Mouse (Mus musculus): ENCODE results near the gene Srsf9.
"Not testable (repeated sequence)": the region's sequence is repeated elsewhere in the genome, so short reads cannot be mapped to it uniquely, and the experiment has no call there.

The Srsf9 gene

DNA sequence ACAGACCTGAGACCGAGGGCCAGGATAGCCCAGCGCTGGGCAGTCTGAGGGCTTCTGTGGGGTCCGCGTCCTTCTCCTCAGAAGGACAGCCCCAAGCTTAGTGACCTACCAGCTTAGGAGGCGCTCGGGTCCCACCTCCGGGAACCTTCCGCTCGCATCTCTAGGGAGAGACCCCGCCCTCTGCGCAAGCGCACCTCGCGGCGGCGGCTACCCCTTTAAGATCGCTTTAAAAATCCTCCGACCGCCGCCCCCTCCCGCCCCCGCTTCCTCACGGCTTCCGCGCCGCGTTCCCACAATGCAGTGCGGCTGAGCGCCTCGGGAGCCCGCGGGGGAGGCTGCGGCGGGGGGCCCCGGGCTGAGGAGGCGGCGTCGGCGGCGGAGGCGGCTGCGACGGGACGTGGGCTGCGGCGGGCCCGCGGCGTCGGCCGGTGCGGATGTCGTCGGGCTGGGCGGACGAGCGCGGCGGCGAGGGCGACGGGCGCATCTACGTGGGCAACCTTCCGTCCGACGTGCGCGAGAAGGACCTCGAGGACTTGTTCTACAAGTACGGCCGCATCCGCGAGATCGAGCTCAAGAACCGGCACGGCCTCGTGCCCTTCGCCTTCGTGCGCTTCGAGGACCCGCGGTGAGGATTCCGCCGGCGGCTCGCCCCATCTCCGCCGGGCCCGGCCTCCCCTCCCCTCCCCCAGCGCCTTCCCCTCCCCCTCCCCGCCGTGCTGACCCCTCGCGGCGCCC lies at the start of gene Srsf9:
Gene Srsf9, plus strand, starts transcription at position 303 of the 735 bp plus-strand sequence.
- DNase-seq (ENCODE audit: low spot score): peak; percentile 96

DNA sequence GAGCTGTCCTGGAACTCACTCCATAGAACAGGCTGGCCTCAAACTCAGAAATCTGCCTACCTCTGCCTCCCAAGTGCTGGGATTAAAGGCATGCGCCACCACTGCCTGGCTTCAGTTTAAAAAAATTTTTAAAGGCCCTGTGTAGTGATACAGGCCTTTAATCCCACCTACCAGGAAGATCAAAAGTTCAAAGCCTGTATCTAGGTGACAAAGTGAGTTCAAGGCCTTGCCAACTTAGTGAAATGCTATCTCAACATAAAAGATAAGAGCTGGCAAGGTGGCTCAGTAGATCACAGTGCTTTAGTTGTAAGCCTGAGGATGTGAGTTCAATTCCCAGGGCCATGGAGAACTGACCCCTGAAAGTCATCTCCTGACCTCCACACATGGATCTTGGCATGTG lies 48.9 kb upstream of the Srsf9 start:
- DNase-seq (ENCODE audit: low spot score): no peak

DNA sequence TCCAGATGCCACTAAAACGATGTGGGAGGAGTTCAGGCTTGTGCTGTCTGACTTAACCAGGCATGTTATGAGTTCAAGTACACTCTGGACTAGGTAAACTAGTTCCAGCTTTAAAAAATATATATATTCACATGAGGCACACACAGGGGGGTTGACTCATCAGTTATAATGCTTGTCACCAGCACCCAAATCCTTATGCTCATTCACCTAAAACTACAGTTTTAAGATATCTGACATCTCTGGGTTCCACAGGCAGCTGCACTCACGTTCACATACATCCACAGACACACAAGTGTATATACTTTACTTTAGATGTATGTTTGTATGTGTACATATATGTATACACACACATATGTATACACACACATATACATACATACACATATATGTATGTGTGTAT lies 48.2 kb upstream of the Srsf9 start:
- DNase-seq (ENCODE audit: low spot score): no peak

DNA sequence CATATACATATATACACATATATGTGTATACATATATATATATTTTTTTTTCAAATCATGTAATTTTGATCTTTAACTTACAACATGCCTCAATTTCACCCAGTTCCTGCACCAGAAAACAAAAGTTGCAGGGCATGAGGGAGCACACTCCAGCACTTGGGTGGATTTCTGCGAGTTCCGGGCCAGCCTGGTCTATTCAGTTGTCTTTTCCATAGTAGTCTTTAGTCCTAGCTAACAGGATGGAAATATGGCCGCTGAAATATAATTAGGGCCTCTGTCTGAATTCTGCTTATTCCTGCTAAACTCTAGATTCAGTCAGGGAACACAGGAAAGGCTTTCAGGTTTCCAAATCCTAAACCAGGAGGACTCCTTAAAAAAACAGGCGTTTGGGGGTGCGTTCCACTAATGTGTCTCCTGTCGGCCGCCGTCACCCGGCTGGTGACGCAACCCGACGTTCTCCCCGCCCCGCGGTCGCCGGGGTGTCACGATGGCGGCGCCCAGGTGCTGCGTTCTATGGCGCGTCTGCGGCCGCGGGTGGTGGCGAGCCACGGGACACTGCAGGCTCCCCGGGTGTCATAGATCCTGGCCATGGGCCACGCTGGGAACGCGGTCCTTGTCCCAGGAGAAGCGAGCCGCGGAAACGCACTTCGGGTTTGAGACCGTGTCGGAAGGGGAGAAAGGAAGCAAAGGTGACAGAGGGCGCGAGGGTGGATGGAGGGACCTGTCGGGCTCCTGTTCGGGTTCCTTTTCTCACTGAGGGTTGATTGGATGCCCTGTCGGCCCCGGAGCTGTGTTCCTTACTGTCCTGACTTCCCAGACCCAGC lies 47.5 kb upstream of the Srsf9 start, which contains the start of gene Coq5:
Gene Coq5, plus strand, starts transcription at position 441 of the 824 bp plus-strand sequence.
- DNase-seq (ENCODE audit: low spot score): peak; percentile 86

DNA sequence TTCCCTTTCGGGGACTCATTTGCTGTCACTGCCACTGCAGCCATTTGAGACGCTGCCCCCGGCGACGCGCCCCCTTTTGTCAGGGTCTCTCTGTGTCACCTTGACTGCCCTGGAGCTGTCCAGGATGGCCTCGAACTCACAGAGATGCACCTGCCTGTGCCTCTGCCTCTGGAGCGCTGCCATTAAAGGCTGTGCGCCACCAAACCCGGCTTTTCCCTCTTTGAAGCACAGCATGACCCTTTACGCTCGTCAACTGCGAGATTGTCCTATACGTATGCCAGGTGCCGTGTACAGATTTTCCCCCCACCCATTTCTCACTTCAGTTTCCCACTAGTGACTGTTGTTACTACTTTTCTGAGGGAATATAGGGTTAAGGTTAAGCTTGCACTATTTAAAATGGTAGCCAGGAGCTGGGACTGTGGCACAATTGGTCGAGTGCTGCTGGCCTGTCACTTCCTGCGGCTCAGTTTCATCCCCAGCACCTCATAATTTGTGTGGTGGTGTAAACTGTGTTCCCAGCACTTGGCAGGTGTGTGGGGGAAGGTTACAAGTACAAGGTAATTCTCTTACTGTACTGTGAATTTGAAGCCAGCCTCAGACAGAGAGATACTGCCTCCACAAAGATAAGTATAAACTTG lies 46.8 kb upstream of the Srsf9 start:
- DNase-seq (ENCODE audit: low spot score): peak; percentile 41

DNA sequence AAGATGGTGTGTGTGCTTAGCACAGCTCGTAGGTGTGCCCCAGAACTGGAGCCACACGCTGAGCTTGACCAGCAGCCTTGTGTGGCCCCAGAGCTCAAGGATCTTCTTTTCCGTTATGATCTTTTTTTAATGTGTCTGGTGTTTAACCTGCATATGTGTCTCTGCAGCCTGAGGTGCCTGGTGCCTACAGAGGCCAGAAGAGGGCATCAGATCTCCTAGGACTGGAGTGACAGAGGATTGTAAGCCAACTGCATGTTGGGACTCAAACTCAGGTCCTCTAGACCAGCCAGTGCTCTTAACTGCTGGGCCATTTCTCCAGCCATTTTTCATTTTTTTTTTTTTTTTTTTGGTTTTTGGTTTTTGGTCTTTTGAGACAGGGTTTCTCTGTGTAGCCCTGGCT lies 42.2 kb upstream of the Srsf9 start:
- DNase-seq (ENCODE audit: low spot score): no peak

DNA sequence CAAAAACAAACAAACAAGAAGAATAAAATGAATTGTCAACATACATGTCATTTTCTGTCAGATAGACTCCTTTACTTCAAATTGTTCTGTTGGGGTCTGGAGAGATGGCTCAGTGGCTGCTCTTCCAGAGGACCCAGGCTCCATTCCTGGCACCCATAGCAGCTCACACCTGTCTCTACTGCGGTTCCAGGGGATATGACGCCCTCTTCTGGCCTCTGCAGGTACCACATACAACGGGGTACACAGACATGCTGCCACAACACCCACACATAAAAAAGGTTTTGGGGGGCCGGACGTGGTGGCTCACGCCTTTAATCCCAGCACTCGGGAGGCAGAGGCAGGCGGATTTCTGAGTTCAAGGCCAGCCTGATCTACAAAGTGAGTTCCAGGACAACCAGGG lies 32.8 kb upstream of the Srsf9 start:
- DNase-seq (ENCODE audit: low spot score): no peak

DNA sequence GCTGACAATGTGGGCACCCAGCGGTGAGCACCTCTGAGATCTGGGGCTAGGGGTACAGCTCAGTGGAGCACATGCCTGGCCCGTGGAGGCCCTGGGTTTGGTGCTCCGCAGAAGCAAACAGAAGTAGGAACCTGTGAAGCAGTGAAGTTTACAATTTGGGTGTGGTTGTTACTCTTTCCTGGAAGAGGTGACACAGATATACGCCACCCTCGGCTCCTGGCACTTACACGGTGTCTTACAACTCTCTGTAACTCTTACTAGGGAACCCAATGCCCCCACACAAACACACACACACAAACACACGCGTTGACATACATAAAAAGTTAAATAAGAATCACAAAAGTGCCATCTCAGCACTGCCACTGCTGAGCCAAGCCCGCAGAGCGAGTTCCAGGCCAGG lies 30.6 kb upstream of the Srsf9 start:
- no peak for DNase-seq (ENCODE audit: low spot score)

DNA sequence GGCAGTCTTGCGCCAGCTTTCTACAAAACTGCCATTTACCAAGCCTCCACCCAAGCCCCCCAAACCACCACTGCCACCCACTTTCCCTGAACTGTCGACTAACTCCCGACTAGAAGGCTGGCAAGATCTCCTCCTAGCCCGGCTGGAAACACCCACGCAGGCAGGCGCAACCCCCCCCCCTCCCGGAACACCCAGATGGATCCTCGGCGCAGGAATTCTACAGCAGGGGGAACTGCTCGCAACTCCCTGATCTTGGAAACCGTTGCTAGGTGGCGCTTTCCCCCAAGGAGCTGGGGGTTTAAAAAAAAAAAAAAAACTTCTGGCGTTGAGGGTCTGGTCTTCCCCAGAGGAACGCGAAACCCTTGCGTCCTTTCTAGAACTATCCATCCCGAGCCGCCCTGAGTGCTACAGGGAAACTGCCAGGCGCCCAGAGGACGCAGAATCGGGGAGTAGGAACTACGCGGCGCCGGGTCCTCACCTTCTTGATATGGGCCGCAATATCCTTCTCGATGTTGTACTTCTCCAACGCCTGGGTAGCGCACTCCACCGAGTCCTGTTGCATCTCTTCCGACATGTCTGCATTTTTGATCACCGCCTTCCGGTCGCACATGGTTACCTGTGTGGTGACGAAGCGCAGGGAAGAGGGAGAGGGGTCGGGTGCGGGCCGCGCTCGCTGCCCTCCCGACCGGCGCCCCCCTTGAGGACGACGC lies 26.8 kb upstream of the Srsf9 start:
- DNase-seq (ENCODE audit: low spot score): peak; percentile 74

DNA sequence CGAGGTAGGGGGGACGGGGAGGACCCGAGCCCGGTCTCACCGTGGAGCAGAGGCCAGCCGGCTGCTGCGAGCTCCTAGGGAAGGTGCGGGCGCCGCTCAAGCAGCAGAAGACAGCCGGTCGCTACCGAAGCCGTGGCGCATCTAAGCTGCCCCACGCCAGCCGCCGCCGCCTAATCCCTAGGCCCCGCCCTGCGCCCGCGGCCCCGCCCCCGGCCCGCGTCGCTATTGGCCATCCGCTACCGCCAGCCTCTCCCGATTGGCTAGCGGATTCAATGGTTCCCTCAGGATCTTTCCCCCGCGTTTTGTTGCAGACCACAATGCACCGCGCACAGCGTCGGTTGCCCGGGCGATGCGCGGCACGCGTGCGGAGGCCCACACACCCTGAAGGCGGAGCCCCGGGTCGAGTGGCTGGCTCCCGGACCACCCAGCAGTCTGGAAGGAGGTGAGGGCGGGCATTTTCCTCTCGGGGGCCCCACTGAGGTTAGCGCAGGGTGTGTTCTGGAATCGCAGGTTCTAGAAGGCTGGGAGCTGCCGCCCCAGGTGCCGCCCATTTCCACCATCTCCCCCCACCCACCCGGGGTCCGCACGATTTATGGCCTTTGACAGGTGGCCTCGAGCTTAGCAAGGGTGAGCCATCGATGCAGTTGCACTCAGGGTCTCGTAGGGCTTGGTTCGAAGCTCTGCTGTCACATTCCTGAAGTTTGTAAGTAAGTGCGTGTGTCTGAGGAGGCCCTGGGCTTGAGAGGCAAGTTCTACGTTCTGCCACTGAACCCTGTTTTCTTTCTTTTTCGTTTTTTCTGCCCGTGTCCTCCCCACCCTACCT lies 26.0 kb upstream of the Srsf9 start, which contains the start of gene Dynll1:
Gene Dynll1, minus strand, starts transcription at position 208 of the 823 bp plus-strand sequence.
- DNase-seq (ENCODE audit: low spot score): peak; percentile 100

DNA sequence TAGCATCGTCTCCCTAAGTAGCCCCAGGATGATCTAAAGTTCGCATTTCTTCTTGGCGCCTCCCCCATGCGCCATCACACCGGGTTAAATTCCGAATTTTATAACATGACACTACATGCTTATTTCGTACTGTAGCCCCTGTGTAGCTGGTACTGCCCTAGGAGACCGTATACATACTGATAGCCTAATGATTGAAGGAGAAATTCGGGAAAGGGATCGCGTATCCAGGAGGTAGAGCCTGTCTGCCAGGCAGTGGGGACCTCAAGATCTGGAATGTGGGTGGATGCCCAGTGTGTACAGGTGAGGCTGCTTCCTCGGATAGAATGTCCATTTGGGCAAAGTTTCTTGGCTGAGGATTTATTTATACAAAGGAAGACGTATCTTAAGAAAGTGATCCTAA lies 25.4 kb upstream of the Srsf9 start:
- DNase-seq (ENCODE audit: low spot score): no peak

DNA sequence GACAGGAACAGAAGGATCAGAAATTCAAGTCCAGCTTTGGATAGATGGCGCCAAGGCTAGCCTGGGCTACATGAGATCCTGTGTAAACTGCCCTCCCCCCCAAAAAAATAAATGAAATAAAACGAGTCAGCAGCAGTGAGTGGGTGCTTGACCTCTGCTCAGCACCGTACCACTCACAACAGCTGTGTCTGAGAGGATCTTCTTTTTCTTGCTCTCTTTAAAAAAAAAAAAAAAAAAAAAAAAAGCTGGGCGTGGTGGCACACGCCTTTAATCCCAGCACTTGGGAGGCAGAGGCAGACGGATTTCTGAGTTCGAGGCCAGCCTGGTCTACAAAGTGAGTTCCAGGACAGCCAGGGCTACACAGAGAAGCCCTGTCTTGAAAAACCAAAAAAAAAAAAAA lies 24.8 kb upstream of the Srsf9 start:
- not testable (repeated sequence) for DNase-seq (ENCODE audit: low spot score)

DNA sequence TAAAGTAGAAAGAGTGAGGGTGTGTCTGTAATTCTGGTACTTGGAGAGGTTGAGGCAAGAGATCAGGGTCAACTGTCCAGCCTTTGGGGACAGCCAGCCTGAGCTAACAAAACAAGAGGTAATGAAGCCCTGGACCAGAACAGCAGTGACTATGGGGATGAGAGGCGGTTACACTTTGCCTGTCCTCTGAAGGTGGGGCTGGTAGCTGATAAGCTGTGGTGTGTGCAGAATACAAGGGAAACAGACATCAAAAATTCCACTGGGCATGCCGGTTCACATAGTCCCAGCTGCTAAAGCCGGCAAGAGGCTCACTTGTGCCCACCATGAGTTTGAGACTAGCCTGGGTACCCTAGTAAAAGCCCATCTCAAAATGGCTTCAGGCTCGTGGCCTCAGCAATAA lies 14.6 kb upstream of the Srsf9 start:
- DNase-seq (ENCODE audit: low spot score): no peak

DNA sequence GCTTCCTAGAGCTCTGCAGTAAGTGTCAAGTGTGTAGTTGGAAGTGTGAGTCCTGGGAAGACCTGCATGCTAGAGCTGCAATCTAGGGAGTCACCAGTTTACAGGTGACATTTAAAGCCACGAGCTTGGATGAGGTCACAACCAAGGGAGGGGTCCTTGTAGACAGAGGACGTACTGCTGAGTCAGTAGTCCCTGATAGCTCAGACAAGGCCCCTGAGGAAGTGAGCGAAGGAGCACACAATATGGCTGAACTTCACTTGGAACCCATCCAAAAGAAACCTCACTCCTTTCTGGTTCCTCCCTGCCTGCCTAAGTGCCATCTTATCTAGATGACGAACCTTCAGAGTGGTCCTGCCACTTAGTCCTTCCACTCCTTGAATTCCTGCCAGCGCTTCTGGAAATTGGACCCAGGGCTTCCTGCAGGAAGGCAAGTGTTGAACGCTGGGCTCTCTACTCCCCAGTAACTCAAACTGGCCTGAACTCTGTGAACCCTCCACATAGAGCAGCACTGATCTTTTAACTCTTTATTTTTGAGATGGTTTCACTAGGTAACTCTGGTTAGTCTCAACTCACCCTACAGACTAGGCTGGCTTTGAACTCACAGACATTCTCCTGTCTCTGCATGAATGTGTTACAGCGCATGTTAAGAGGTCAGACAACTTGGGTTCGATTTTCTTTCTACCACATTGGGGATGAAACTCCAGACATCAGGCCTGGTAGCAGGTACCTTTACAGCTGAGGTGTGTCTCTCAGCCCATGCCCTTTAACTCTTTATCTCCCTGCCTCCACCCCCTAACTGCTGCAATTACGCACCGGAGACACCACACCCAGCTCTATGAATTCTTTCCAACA lies 13.9 kb upstream of the Srsf9 start:
- DNase-seq (ENCODE audit: low spot score): no peak

DNA sequence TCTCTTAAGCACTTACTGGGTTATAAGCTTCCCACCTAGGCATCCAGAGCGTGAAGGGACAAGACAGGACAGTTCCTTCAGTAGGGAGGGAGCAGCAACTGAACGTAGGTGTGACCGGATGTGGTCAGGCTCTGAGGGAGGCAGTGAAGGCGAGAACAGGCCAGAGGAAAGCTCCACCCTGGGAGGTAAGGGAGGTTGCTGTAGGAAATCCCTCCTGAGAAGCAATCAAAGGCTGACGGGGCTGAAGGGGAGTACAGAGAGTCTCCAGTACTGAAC lies 13.4 kb upstream of the Srsf9 start:
- DNase-seq (ENCODE audit: low spot score): no peak

DNA sequence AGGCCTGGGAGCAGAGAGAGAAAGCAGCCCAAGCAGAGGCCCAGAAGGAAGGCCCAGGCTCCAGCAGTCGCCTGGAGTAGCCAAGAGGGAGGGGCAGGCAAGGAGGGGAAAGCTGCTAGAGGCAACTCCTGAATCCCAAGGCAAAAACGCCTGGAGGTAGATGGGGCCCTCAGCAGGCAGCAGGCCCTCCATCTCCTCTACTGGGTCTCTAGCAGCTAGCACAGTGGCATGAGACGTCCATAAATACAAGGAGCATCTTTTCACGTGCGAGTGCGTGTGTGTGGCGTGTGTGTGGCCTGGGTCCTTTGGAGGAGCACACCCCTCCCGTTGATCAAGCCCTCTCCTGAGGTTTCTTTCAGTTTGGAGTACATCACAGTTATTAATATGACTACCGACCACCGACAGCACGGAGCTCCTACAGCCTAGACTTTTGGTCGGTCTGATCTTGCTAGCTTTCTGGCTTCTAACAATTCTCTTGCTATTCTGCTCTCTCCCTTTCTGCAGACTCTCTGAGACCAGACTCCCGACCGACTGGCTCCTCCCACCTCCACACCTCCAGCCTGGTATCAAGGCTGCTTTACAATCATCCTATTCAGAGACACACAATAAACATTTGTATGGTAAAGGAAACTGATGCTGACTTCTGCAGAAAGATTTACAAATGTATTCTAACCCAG lies 9.9 kb upstream of the Srsf9 start:
- DNase-seq (ENCODE audit: low spot score): peak; percentile 32

DNA sequence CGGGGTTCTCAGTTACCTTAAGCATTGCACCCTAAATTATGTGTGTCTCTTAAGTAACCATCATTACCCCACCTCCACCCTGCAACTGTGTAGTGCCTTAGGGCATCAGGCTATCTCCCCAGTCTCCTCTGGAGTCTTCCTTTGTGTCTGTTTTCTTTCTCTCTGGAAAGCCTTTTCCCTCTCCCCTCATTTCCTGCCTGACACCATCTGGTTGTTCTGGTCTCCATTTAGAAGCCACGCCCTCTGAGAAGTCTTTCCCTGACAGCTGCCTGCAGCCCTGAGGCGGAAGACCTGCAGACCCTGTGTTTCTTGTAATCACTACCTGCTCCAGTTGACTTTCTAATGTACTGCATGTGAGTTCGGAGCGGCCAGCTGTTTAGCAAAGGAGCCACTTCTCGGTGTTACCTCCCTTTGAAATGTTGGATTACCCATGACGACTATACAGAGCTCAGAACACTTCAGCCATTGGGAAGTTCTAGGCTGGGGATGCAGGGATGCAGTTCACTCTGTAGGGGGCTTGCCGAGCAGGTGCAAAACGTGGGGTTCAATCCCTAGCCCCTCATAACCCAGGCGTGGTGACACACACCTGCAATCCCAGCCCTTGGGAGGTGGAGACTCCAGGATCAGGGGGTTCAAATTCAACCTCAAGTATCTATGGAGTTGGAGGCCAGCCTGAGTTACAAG lies 9.2 kb upstream of the Srsf9 start:
- peak; percentile 65 for DNase-seq (ENCODE audit: low spot score)

DNA sequence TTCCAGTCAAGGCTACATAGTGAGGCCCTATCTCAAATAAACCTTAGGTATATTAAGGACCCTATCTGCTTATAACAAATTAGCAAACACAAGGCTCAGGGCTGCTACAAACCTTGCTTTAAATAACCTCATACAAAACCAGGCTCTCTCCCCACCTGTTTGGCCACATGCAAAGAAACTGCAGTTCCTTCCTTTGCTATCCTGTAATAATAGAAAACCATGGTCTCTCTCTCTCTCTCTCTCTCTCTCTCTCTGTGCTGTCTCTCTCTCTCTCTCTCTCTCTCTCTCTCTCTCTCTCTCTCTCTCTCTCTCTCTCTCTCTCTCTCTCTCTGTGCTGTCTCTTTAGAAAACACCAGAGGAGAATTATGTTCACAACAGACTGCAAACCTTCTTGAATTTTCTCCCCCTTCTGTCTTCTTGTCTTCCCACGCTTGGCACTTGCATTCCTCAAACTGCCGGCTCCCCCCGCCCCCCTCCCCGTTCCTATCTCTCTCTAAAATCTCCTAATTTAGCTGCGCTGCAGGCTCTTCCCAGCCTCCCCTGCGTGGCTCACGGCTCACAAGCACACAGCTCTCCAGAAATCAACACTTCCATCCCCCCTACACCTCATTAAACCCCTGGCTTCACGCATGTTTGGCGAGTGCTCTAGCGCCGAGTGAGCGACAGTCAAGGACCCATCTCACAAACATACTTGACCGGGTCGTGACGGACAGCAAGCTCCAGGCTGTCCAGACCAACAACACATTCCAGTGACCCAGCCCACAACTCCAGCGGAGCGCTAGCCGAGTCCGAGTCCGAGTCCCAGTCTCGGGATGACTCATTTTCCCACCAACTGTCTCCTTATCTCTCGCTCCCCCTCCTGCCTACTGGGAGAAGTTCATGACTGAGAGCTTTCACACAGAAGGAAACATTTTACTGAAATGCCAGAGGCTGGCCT lies 7.7 kb upstream of the Srsf9 start:
- DNase-seq (ENCODE audit: low spot score): peak; percentile 86
